Mouse (Mus musculus): ENCODE measurements around the gene Ccdc86. TPM values are rescaled to one million over a fixed set of nuclear protein-coding genes. Genes with fewer than 3 reads are reported as not detected.

Gene Ccdc86
- polyA plus RNA-seq, 1 experiment from 2014 or later: 12.1 TPM

DNA sequence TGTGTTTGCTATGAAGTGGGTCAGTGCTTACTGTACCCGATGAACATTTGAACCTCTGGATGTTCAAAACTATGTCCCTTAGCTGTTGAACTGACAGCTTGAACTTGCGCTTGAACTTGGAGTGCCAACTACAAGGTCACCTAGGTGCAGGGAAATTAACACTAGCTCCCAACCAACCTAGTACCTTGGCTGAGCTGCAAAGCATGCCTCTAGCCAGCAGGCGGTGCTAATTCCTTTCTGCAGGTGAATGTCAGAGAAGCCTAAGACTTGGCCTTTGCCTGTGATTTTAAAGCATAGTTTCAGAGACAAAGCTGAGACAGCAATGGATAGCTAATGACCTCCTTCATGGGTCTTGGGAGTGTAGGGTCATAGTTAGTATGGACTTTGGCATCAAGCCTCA lies 41.2 kb downstream of the Ccdc86 start:
- ATAC-seq (0 out of 2 replicates have a peak, but pooled peaks have one; percentile 3), DNase-seq (ENCODE audit: low spot score) (peak; percentile 56)
- Histone ChIP-seq H3K4me1 (ENCODE audit: control insufficient read depth, insufficient read depth, low read length) (no peaks in the 10 kb centered on the region), H3K9me3 (replicated peaks; ENCODE audit: control insufficient read depth, low read length) (no peaks in the 10 kb centered on the region), H3K4me2 (ENCODE audit: low read length) (no peak overlapping the region), H3K36me3 (ENCODE audit: control insufficient read depth, insufficient read depth, low read length) (peaks cover 50% of the 10 kb centered on the region), H3K27ac (ENCODE audit: low read depth, low read length) (no peak overlapping the region), H3K9ac (ENCODE audit: low read length) (no peak overlapping the region), H3K27me3 (replicated peaks; ENCODE audit: control insufficient read depth, insufficient read depth, low read length) (no peaks in the 10 kb centered on the region), H3K4me3 (ENCODE audit: low read depth, low read length) (no peak overlapping the region)
- 72% methylated on average over 3 of the region's 3 CpGs for whole genome bisulfite sequencing

GRCm38 (mm10) chr19:10905728-10906000 lies 43.4 kb downstream of the Ccdc86 start:
- H3K4me1 ChIP-seq (ENCODE audit: control insufficient read depth, insufficient read depth, low read length): no peaks in the 10 kb centered on the region
- H3K9me3 ChIP-seq (replicated peaks; ENCODE audit: control insufficient read depth, low read length): no peaks in the 10 kb centered on the region
- no peak overlapping the region for H3K4me2 ChIP-seq (ENCODE audit: low read length)
- H3K4me3 ChIP-seq (ENCODE audit: low read depth, low read length): no peak overlapping the region
- ATAC-seq (no peak), DNase-seq (ENCODE audit: low spot score) (no peak)
- 87% methylated on average over 5 of the region's 5 CpGs for WGBS
- H3K9ac ChIP-seq (ENCODE audit: low read length): no peak overlapping the region
- H3K27me3 ChIP-seq (replicated peaks; ENCODE audit: control insufficient read depth, insufficient read depth, low read length): no peaks in the 10 kb centered on the region
- H3K36me3 ChIP-seq (ENCODE audit: control insufficient read depth, insufficient read depth, low read length): peaks cover 73% of the 10 kb centered on the region
- no peak overlapping the region for H3K27ac ChIP-seq (ENCODE audit: low read depth, low read length)

DNA sequence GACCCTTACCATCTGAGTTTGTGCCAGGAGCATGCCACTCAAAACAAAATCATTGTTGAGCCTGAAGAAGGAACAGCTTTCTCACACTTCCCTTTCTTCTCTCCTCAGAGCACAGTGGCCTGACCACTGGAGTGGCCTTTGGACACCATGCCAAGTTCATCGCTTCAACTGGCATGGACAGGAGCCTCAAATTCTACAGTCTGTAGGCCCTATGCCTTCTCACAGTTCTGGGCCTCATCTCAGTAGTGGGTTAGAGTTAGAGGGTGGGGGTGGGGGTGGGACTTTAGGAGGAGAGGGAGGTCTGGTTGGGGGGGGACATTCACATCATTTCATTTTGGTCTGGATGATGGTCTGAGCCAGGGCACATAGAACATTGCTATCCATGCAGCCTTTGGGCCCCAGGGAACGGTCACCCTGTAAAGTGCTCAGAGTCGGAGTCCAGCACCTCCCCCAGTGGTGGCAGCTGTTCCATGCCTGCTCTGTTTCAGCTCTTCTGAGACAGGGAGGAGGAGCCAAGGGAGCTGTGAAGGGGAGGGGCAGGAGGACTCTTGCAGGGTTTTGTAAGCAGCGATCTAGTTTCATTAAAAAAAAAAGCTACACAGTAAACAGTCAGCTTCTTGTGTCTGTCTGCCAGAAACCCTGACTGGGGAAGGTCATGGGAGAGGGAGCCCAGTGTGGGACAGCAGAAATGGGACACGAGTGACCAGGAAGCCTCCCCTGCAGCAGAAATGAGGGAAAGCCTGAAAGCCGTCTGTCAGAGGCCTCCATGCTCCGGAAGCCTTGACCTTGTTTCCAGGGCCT lies 43.9 kb downstream of the Ccdc86 start:
- H3K27me3 ChIP-seq (replicated peaks; ENCODE audit: control insufficient read depth, insufficient read depth, low read length): no peaks in the 10 kb centered on the region
- H3K36me3 ChIP-seq (ENCODE audit: control insufficient read depth, insufficient read depth, low read length): peaks cover 78% of the 10 kb centered on the region
- ATAC-seq (peak; percentile 30; the same call in 1 of the 2 replicates), DNase-seq (ENCODE audit: low spot score) (no peak)
- H3K9ac ChIP-seq (ENCODE audit: low read length): no peak overlapping the region
- H3K9me3 ChIP-seq (replicated peaks; ENCODE audit: control insufficient read depth, low read length): no peaks in the 10 kb centered on the region
- no peak overlapping the region for H3K4me2 ChIP-seq (ENCODE audit: low read length)
- H3K4me1 ChIP-seq (ENCODE audit: control insufficient read depth, insufficient read depth, low read length): no peaks in the 10 kb centered on the region
- 66% methylated on average over 7 of the region's 7 CpGs for WGBS
- no peak overlapping the region for H3K27ac ChIP-seq (ENCODE audit: low read depth, low read length)
- H3K4me3 ChIP-seq (ENCODE audit: low read depth, low read length): no peak overlapping the region

- Histone ChIP-seq H3K27ac (ENCODE audit: low read depth, low read length) (no peak overlapping the region), H3K9ac (ENCODE audit: low read length) (no peak overlapping the region), H3K27me3 (replicated peaks; ENCODE audit: control insufficient read depth, insufficient read depth, low read length) (no peaks in the 10 kb centered on the region), H3K4me3 (ENCODE audit: low read depth, low read length) (no peak overlapping the region), H3K36me3 (ENCODE audit: control insufficient read depth, insufficient read depth, low read length) (peaks cover 84% of the 10 kb centered on the region), H3K9me3 (replicated peaks; ENCODE audit: control insufficient read depth, low read length) (no peaks in the 10 kb centered on the region), H3K4me1 (ENCODE audit: control insufficient read depth, insufficient read depth, low read length) (no peaks in the 10 kb centered on the region), H3K4me2 (ENCODE audit: low read length) (no peak overlapping the region)
- WGBS: 98% methylated on average over 5 of the region's 5 CpGs
- ATAC-seq (no peak), DNase-seq (ENCODE audit: low spot score) (no peak)
These were observed 44.6 kb downstream of the Ccdc86 start for GRCm38 (mm10) chr19:10904512-10904911.

DNA sequence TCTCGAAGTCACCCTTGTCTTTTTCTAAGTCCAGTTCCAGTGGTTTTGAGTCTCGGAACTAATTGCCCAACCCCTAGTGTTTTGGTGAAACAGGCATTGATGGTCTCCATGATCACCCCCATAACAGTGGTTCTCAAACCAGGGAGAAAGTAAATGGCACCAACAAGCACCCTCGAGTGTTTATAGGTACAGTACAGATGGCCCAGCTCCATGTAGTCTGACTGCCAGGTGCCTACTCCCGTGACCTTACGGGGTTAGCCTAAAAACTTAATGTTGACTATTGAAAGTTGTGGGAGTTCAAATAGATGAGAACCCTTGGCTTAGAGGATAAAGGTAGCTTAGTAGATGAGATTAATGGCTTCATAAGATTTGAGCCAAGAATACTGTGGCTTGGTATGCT lies 48.0 kb downstream of the Ccdc86 start:
- Histone ChIP-seq H3K27ac (ENCODE audit: low read depth, low read length) (no peak overlapping the region), H3K9ac (ENCODE audit: low read length) (no peak overlapping the region), H3K4me2 (ENCODE audit: low read length) (no peak overlapping the region), H3K36me3 (ENCODE audit: control insufficient read depth, insufficient read depth, low read length) (peaks cover 82% of the 10 kb centered on the region), H3K9me3 (replicated peaks; ENCODE audit: control insufficient read depth, low read length) (no peaks in the 10 kb centered on the region), H3K27me3 (replicated peaks; ENCODE audit: control insufficient read depth, insufficient read depth, low read length) (no peaks in the 10 kb centered on the region), H3K4me1 (ENCODE audit: control insufficient read depth, insufficient read depth, low read length) (peaks cover 10% of the 10 kb centered on the region), H3K4me3 (ENCODE audit: low read depth, low read length) (no peak overlapping the region)
- ATAC-seq: no peak
- no peak for DNase-seq (ENCODE audit: low spot score)
- whole genome bisulfite sequencing: 94% methylated on average over 5 of the region's 5 CpGs

- peaks cover 75% of the 10 kb centered on the region for H3K36me3 ChIP-seq (ENCODE audit: control insufficient read depth, insufficient read depth, low read length)
- H3K27ac ChIP-seq (ENCODE audit: low read depth, low read length): no peak overlapping the region
- peaks cover 11% of the 10 kb centered on the region for H3K4me1 ChIP-seq (ENCODE audit: control insufficient read depth, insufficient read depth, low read length)
- H3K4me3 ChIP-seq (ENCODE audit: low read depth, low read length): no peak overlapping the region
- H3K4me2 ChIP-seq (ENCODE audit: low read length): no peak overlapping the region
- no peaks in the 10 kb centered on the region for H3K27me3 ChIP-seq (replicated peaks; ENCODE audit: control insufficient read depth, insufficient read depth, low read length)
- H3K9me3 ChIP-seq (replicated peaks; ENCODE audit: control insufficient read depth, low read length): no peaks in the 10 kb centered on the region
- ATAC-seq (no peak), DNase-seq (ENCODE audit: low spot score) (no peak)
- WGBS: 82% methylated on average over 6 of the region's 6 CpGs
- H3K9ac ChIP-seq (ENCODE audit: low read length): no peak overlapping the region
These were observed 48.8 kb downstream of the Ccdc86 start for GRCm38 (mm10) chr19:10900315-10900714.

DNA sequence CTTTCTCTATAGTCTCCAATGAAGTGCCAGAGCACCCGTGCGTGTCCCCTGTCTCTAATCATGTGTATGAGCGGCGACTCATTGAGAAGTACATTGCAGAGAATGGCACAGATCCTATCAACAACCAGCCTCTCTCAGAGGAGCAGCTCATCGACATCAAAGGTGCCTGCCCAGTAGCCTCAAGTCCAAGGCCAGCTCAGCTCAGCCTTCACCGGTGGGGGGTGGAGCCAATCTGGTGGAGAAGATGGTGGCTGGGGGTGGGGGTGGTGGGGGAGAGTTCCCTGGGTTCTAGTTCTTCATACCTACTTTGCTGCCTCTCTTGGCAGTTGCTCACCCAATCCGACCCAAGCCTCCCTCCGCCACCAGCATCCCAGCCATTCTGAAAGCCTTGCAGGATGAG lies 51.6 kb downstream of the Ccdc86 start:
- Histone ChIP-seq H3K4me2 (ENCODE audit: low read length) (no peak overlapping the region), H3K9ac (ENCODE audit: low read length) (no peak overlapping the region)
- WGBS: 85% methylated on average over 8 of the region's 8 CpGs

GRCm38 (mm10) chr19:10896849-10897248 lies 52.2 kb downstream of the Ccdc86 start:
- Histone ChIP-seq H3K27ac (ENCODE audit: low read depth, low read length) (no peak overlapping the region), H3K27me3 (replicated peaks; ENCODE audit: control insufficient read depth, insufficient read depth, low read length) (no peaks in the 10 kb centered on the region), H3K4me2 (ENCODE audit: low read length) (peak overlapping the region; percentile 64), H3K9ac (ENCODE audit: low read length) (peak overlapping the region; percentile 87), H3K36me3 (ENCODE audit: control insufficient read depth, insufficient read depth, low read length) (peaks cover 40% of the 10 kb centered on the region), H3K9me3 (replicated peaks; ENCODE audit: control insufficient read depth, low read length) (no peaks in the 10 kb centered on the region), H3K4me1 (ENCODE audit: control insufficient read depth, insufficient read depth, low read length) (peaks cover 11% of the 10 kb centered on the region), H3K4me3 (ENCODE audit: low read depth, low read length) (peak overlapping the region; percentile 89)
- ATAC-seq: no peak
- DNase-seq (ENCODE audit: low spot score): no peak
- WGBS: 88% methylated on average over 7 of the region's 7 CpGs

More for the DNA sequence above, 51.6 kb downstream of the Ccdc86 start:
- no peak overlapping the region for H3K4me3 ChIP-seq (ENCODE audit: low read depth, low read length)
- no peaks in the 10 kb centered on the region for H3K27me3 ChIP-seq (replicated peaks; ENCODE audit: control insufficient read depth, insufficient read depth, low read length)
- peaks cover 46% of the 10 kb centered on the region for H3K36me3 ChIP-seq (ENCODE audit: control insufficient read depth, insufficient read depth, low read length)
- H3K27ac ChIP-seq (ENCODE audit: low read depth, low read length): no peak overlapping the region
- H3K4me1 ChIP-seq (ENCODE audit: control insufficient read depth, insufficient read depth, low read length): peaks cover 11% of the 10 kb centered on the region
- H3K9me3 ChIP-seq (replicated peaks; ENCODE audit: control insufficient read depth, low read length): no peaks in the 10 kb centered on the region
- no peak for DNase-seq (ENCODE audit: low spot score)
- ATAC-seq: no peak

DNA sequence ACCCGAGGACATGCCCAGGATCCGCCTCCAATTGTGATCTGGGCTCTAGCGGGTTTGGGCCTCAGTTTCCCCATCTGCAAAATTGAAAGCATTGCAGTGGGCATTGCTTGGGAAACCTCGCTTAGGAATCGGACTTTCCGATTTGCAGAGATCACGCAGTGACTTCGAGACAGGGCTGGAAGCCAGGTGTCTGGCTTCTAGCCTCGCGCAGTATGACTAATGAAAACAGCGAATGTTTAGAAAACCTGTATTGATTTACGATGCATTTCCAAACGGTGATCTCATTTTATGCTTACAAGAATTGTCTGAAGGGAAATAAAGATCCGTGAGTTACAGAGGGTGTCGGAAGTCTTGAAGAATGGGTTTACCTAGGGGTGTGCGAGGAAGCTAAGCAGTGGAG lies 53.4 kb downstream of the Ccdc86 start:
- peak overlapping the region; percentile 89 for H3K4me3 ChIP-seq (ENCODE audit: low read depth, low read length)
- H3K4me2 ChIP-seq (ENCODE audit: low read length): peak overlapping the region; percentile 64
- H3K27me3 ChIP-seq (replicated peaks; ENCODE audit: control insufficient read depth, insufficient read depth, low read length): no peaks in the 10 kb centered on the region
- 1% methylated on average over 16 of the region's 16 CpGs for WGBS
- H3K4me1 ChIP-seq (ENCODE audit: control insufficient read depth, insufficient read depth, low read length): peaks cover 11% of the 10 kb centered on the region
- DNase-seq (ENCODE audit: low spot score) (no peak), ATAC-seq (peak; percentile 8; the same call in 1 of the 2 replicates)
- H3K36me3 ChIP-seq (ENCODE audit: control insufficient read depth, insufficient read depth, low read length): peaks cover 29% of the 10 kb centered on the region
- peak overlapping the region; percentile 87 for H3K9ac ChIP-seq (ENCODE audit: low read length)
- no peaks in the 10 kb centered on the region for H3K9me3 ChIP-seq (replicated peaks; ENCODE audit: control insufficient read depth, low read length)
- H3K27ac ChIP-seq (ENCODE audit: low read depth, low read length): peak overlapping the region; percentile 89

Data from forebrain, embryonic 14.5 days (tissue).